Mouse (Mus musculus): ENCODE data around the gene Ak8. TPM values are rescaled to one million over a fixed set of nuclear protein-coding genes. Genes with fewer than 3 reads are reported as not detected.

The Ak8 gene
- polyA plus RNA-seq, 1 experiment from 2014 or later, result 0.52 TPM

DNA sequence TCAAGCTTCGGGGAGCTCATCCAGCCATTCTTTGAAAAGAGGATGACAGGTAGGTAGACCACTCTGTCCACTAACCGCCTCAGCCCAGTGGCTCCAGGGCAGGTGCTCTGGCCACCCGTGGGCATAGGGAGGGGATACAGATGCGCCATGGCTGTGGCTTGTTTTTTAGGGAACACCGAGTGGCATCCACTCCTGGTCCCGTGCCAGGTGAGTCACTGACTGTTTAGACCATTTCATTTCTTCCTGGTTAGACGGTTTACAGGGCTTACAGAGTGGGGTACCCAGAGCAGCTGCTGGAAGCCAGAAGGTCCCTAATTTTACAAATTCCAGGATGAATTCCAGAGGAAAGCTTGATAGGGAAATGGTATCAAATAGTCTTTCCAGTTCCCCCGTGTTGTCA lies 42.7 kb downstream of the Ak8 start:
- Histone ChIP-seq H3K9ac (ENCODE audit: low read length) (no peak overlapping the region), H3K27me3 (ENCODE audit: control insufficient read depth, insufficient read depth, low read length) (no peaks in the 10 kb centered on the region), H3K4me3 (ENCODE audit: low read depth, low read length) (no peak overlapping the region), H3K4me1 (ENCODE audit: control insufficient read depth, insufficient read depth, low read length) (no peaks in the 10 kb centered on the region), H3K9me3 (ENCODE audit: control insufficient read depth, low read length) (no peaks in the 10 kb centered on the region), H3K4me2 (ENCODE audit: low read depth, severe bottlenecking) (no peak overlapping the region), H3K36me3 (ENCODE audit: control insufficient read depth, insufficient read depth, low read length) (no peaks in the 10 kb centered on the region), H3K27ac (replicated peaks; ENCODE audit: low read depth, low read length) (no peak overlapping the region)
- no peak for DNase-seq (ENCODE audit: low spot score)
- WGBS, result 82% methylated on average over 8 of the region's 8 CpGs
- ATAC-seq (ENCODE audit: insufficient number of reproducible peaks, low FRiP score, low TSS enrichment, low read depth), result no peak

GRCm38 (mm10) chr2:28746682-28747332 lies 46.8 kb downstream of the Ak8 start:
- no peaks in the 10 kb centered on the region for H3K9me3 ChIP-seq (ENCODE audit: control insufficient read depth, low read length)
- peaks cover 7% of the 10 kb centered on the region; the same call in 1 of the 2 replicates for H3K4me1 ChIP-seq (ENCODE audit: control insufficient read depth, insufficient read depth, low read length)
- no peak overlapping the region for H3K4me3 ChIP-seq (ENCODE audit: low read depth, low read length)
- H3K36me3 ChIP-seq (ENCODE audit: control insufficient read depth, insufficient read depth, low read length), result no peaks in the 10 kb centered on the region
- 73% methylated on average over 15 of the region's 15 CpGs for WGBS
- no peak overlapping the region for H3K27ac ChIP-seq (replicated peaks; ENCODE audit: low read depth, low read length)
- no peak for ATAC-seq (ENCODE audit: insufficient number of reproducible peaks, low FRiP score, low TSS enrichment, low read depth)
- no peak overlapping the region for H3K9ac ChIP-seq (ENCODE audit: low read length)
- H3K4me2 ChIP-seq (ENCODE audit: low read depth, severe bottlenecking), result no peak overlapping the region
- peaks cover 15% of the 10 kb centered on the region for H3K27me3 ChIP-seq (ENCODE audit: control insufficient read depth, insufficient read depth, low read length)
- DNase-seq (ENCODE audit: low spot score), result no peak

DNA sequence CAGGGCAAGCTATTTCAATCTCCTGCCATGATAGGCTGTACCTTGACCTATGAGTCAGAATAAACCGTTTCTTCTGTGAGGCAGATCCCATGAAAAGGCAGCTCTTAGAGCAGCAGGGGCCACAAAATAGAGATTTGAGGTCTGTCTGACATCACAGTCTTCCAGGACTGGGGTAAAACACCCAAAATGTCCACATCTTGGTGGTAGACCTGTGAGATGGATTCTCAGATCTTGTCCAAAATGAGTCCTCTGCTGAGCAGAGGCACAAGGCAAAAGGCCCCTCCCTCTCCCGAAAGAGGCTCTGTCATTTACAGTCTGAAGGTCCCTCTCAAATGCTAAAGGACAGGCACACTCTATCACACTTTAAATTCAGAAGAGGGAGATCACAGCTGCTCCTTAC lies 47.7 kb downstream of the Ak8 start:
- no peak overlapping the region for H3K4me3 ChIP-seq (ENCODE audit: low read depth, low read length)
- no peak overlapping the region for H3K4me2 ChIP-seq (ENCODE audit: low read depth, severe bottlenecking)
- H3K9me3 ChIP-seq (ENCODE audit: control insufficient read depth, low read length), result no peaks in the 10 kb centered on the region
- H3K4me1 ChIP-seq (ENCODE audit: control insufficient read depth, insufficient read depth, low read length), result peaks cover 7% of the 10 kb centered on the region; the same call in 1 of the 2 replicates
- H3K9ac ChIP-seq (ENCODE audit: low read length), result no peak overlapping the region
- H3K36me3 ChIP-seq (ENCODE audit: control insufficient read depth, insufficient read depth, low read length), result no peaks in the 10 kb centered on the region
- no peak for DNase-seq (ENCODE audit: low spot score)
- no peak for ATAC-seq (ENCODE audit: insufficient number of reproducible peaks, low FRiP score, low TSS enrichment, low read depth)
- WGBS, result 85% methylated on average over 2 of the region's 2 CpGs
- no peak overlapping the region for H3K27ac ChIP-seq (replicated peaks; ENCODE audit: low read depth, low read length)
- peaks cover 20% of the 10 kb centered on the region for H3K27me3 ChIP-seq (ENCODE audit: control insufficient read depth, insufficient read depth, low read length)

DNA sequence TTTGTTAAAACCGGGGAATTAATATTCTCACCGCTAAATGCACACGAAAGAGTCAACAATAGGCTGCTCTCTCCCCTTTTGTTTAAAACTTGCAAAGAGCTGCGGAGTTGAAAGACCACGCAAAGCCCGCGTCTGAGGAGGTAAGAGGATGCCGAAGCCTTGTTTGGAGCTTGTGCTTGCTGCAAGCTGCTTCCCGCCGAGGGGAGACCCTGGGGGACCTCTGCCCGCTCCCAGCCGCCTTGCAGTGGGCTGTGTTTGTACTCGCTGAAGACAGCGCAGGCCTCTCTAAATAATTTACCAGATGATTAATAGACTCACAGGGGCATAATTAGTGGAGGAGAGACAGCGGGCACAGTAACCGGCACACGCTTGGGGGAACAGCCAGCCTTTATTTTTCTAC lies 51.2 kb downstream of the Ak8 start:
- peak overlapping the region; percentile 25 for H3K4me3 ChIP-seq (ENCODE audit: low read depth, low read length)
- H3K27ac ChIP-seq (replicated peaks; ENCODE audit: low read depth, low read length), result no peak overlapping the region
- H3K27me3 ChIP-seq (ENCODE audit: control insufficient read depth, insufficient read depth, low read length), result peaks cover 30% of the 10 kb centered on the region
- peak overlapping the region; percentile 65 for H3K4me2 ChIP-seq (ENCODE audit: low read depth, severe bottlenecking)
- no peaks in the 10 kb centered on the region for H3K9me3 ChIP-seq (ENCODE audit: control insufficient read depth, low read length)
- WGBS, result under 1% methylated on average over 17 of the region's 17 CpGs
- H3K36me3 ChIP-seq (ENCODE audit: control insufficient read depth, insufficient read depth, low read length), result no peaks in the 10 kb centered on the region
- H3K9ac ChIP-seq (ENCODE audit: low read length), result peak overlapping the region; percentile 55
- DNase-seq (ENCODE audit: low spot score) (peak; percentile 69), ATAC-seq (ENCODE audit: insufficient number of reproducible peaks, low FRiP score, low TSS enrichment, low read depth) (no peak)
- H3K4me1 ChIP-seq (ENCODE audit: control insufficient read depth, insufficient read depth, low read length), result peaks cover 7% of the 10 kb centered on the region; the same call in 1 of the 2 replicates

- Histone ChIP-seq H3K27me3 (ENCODE audit: control insufficient read depth, insufficient read depth, low read length) (peaks cover 30% of the 10 kb centered on the region), H3K9me3 (ENCODE audit: control insufficient read depth, low read length) (no peaks in the 10 kb centered on the region), H3K36me3 (ENCODE audit: control insufficient read depth, insufficient read depth, low read length) (no peaks in the 10 kb centered on the region), H3K9ac (ENCODE audit: low read length) (peak overlapping the region; percentile 55), H3K4me2 (ENCODE audit: low read depth, severe bottlenecking) (peak overlapping the region; percentile 65), H3K4me3 (ENCODE audit: low read depth, low read length) (peak overlapping the region; percentile 25), H3K27ac (replicated peaks; ENCODE audit: low read depth, low read length) (no peak overlapping the region), H3K4me1 (ENCODE audit: control insufficient read depth, insufficient read depth, low read length) (peaks cover 7% of the 10 kb centered on the region; the same call in 1 of the 2 replicates)
- DNase-seq (ENCODE audit: low spot score), result peak; percentile 45
- 14% methylated on average over 17 of the region's 17 CpGs for WGBS
- no peak for ATAC-seq (ENCODE audit: insufficient number of reproducible peaks, low FRiP score, low TSS enrichment, low read depth)
Observed at GRCm38 (mm10) chr2:28751658-28752057, 51.7 kb downstream of the Ak8 start.

DNA sequence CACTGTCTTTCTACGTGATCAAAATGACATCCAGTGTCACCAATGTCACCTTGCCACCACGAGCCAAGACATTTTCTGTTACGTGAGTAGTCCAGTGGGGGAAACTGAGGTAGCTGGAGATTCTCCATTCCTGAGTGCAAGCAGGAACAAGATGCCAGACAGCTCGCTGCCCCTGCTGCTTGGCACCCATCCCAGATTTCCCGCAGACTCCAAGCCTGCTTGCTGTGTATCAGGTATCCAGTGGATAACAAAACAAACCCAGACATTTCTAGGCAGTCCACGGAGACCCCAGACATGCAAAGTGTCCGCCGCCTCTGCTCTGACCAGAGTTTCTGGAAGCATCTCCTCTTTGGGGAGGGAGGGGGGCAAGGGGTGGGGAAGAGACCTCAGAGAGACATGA lies 52.4 kb downstream of the Ak8 start:
- H3K27me3 ChIP-seq (ENCODE audit: control insufficient read depth, insufficient read depth, low read length), result peaks cover 30% of the 10 kb centered on the region
- no peak overlapping the region for H3K4me3 ChIP-seq (ENCODE audit: low read depth, low read length)
- no peak overlapping the region for H3K4me2 ChIP-seq (ENCODE audit: low read depth, severe bottlenecking)
- no peaks in the 10 kb centered on the region for H3K36me3 ChIP-seq (ENCODE audit: control insufficient read depth, insufficient read depth, low read length)
- no peak for DNase-seq (ENCODE audit: low spot score)
- 59% methylated on average over 8 of the region's 8 CpGs for WGBS
- no peak for ATAC-seq (ENCODE audit: insufficient number of reproducible peaks, low FRiP score, low TSS enrichment, low read depth)
- H3K9me3 ChIP-seq (ENCODE audit: control insufficient read depth, low read length), result no peaks in the 10 kb centered on the region
- H3K9ac ChIP-seq (ENCODE audit: low read length), result no peak overlapping the region
- H3K27ac ChIP-seq (replicated peaks; ENCODE audit: low read depth, low read length), result no peak overlapping the region
- H3K4me1 ChIP-seq (ENCODE audit: control insufficient read depth, insufficient read depth, low read length), result peaks cover 7% of the 10 kb centered on the region; the same call in 1 of the 2 replicates

GRCm38 (mm10) chr2:28755451-28755850 lies 55.5 kb downstream of the Ak8 start:
- H3K9me3 ChIP-seq (ENCODE audit: control insufficient read depth, low read length), result no peaks in the 10 kb centered on the region
- H3K9ac ChIP-seq (ENCODE audit: low read length), result no peak overlapping the region
- H3K4me2 ChIP-seq (ENCODE audit: low read depth, severe bottlenecking), result no peak overlapping the region
- H3K27me3 ChIP-seq (ENCODE audit: control insufficient read depth, insufficient read depth, low read length), result peaks cover 21% of the 10 kb centered on the region
- no peak overlapping the region for H3K4me3 ChIP-seq (ENCODE audit: low read depth, low read length)
- H3K27ac ChIP-seq (replicated peaks; ENCODE audit: low read depth, low read length), result no peak overlapping the region
- peaks cover 4% of the 10 kb centered on the region; the same call in 1 of the 2 replicates for H3K4me1 ChIP-seq (ENCODE audit: control insufficient read depth, insufficient read depth, low read length)
- no peaks in the 10 kb centered on the region for H3K36me3 ChIP-seq (ENCODE audit: control insufficient read depth, insufficient read depth, low read length)
- ATAC-seq (ENCODE audit: insufficient number of reproducible peaks, low FRiP score, low TSS enrichment, low read depth), result no peak
- 5% methylated on average over 7 of the region's 7 CpGs for WGBS
- peak; percentile 93 for DNase-seq (ENCODE audit: low spot score)

DNA sequence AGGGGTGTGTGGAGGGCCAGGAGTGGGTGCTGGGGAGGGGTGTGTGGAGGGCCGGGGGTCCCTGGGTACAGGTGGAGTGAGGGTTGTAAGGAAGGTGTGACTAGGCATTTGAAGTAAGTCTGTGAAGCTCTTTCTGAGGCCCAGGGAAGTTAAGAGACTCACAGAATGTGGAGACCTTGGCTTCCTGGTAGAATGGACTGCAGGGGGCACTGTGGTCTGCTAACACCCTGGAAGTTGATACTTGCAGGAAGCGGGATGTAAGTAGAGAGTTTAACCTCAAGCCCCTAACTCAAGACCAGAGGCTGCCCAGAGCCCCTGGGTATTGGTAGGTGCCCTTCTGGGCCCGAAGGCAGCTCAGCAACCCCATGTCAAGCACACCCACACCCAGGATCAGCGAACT lies 56.2 kb downstream of the Ak8 start:
- H3K27me3 ChIP-seq (ENCODE audit: control insufficient read depth, insufficient read depth, low read length), result peaks cover 17% of the 10 kb centered on the region
- H3K4me1 ChIP-seq (ENCODE audit: control insufficient read depth, insufficient read depth, low read length), result no peaks in the 10 kb centered on the region
- no peaks in the 10 kb centered on the region for H3K36me3 ChIP-seq (ENCODE audit: control insufficient read depth, insufficient read depth, low read length)
- 36% methylated on average over 4 of the region's 4 CpGs for WGBS
- no peaks in the 10 kb centered on the region for H3K9me3 ChIP-seq (ENCODE audit: control insufficient read depth, low read length)
- H3K4me2 ChIP-seq (ENCODE audit: low read depth, severe bottlenecking), result no peak overlapping the region
- DNase-seq (ENCODE audit: low spot score) (peak; percentile 82), ATAC-seq (ENCODE audit: insufficient number of reproducible peaks, low FRiP score, low TSS enrichment, low read depth) (no peak)
- no peak overlapping the region for H3K4me3 ChIP-seq (ENCODE audit: low read depth, low read length)
- H3K9ac ChIP-seq (ENCODE audit: low read length), result no peak overlapping the region
- no peak overlapping the region for H3K27ac ChIP-seq (replicated peaks; ENCODE audit: low read depth, low read length)

- H3K27ac ChIP-seq (replicated peaks; ENCODE audit: low read depth, low read length), result no peak overlapping the region
- H3K9me3 ChIP-seq (ENCODE audit: control insufficient read depth, low read length), result no peaks in the 10 kb centered on the region
- ATAC-seq (ENCODE audit: insufficient number of reproducible peaks, low FRiP score, low TSS enrichment, low read depth) (no peak), DNase-seq (ENCODE audit: low spot score) (no peak)
- no peak overlapping the region for H3K4me2 ChIP-seq (ENCODE audit: low read depth, severe bottlenecking)
- H3K36me3 ChIP-seq (ENCODE audit: control insufficient read depth, insufficient read depth, low read length), result no peaks in the 10 kb centered on the region
- WGBS, result 52% methylated on average over 4 of the region's 4 CpGs
- H3K9ac ChIP-seq (ENCODE audit: low read length), result no peak overlapping the region
- no peaks in the 10 kb centered on the region for H3K4me1 ChIP-seq (ENCODE audit: control insufficient read depth, insufficient read depth, low read length)
- no peaks in the 10 kb centered on the region for H3K27me3 ChIP-seq (ENCODE audit: control insufficient read depth, insufficient read depth, low read length)
- H3K4me3 ChIP-seq (ENCODE audit: low read depth, low read length), result no peak overlapping the region
Observed at GRCm38 (mm10) chr2:28759441-28759840, 59.5 kb downstream of the Ak8 start.

All from limb, embryonic 11.5 days (tissue).